Mouse (Mus musculus) cerebellum, adult 2 months (tissue): ENCODE measurements around the gene Scaf8.

Source experiments
- CTCF ChIP-seq: fragments of 200-500 bp; IDR thresholded peaks from 2 replicates; pipeline ENCODE4 v1.5.1; 2011; ENCODE audit warnings: low read depth, mild to moderate bottlenecking, control low read depth, low read length, moderate library complexity, borderline replicate concordance; ENCODE audit not compliant: insufficient read depth
- POLR2A ChIP-seq: fragments of 200-500 bp; IDR thresholded peaks from 2 replicates; pipeline ENCODE4 v1.6.1; 2011; ENCODE audit warnings: low read length, control low read depth, borderline replicate concordance; ENCODE audit not compliant: insufficient read depth

DNA sequence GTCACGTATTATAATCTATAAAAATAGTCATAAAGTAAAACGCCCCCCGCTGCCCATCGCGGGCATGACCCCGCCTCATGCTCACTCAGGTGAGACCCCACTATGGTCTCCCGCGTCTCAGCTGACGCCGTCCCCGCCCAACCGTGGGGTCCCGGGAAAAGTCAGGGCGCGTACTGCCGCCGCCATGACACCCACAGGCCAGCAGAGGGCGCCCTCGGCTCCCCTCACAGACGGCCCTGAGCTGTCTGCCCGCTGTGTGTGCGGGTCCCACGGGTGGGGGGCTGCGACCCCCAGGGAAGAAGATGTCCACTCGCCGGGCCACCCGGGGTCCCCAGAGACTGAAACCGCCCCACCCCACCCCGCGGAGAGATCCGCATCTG is 30.2 kb upstream of the Scaf8 start:
- TF ChIP-seq CTCF (peak; percentile 48; the same call in 1 of the 2 replicates), POLR2A (no peak)
